Mouse (Mus musculus): ENCODE results near the gene Rab35. TPM values are rescaled to one million over a fixed set of nuclear protein-coding genes. Genes with fewer than 3 reads are reported as not detected.

Gene Rab35
- 100 to 1,000 TPM in 1 of 2 experiments, 10 to 100 TPM in 1; 96.7 to 106 TPM for total RNA-seq (2021)

- intact Hi-C loops (cut with DNase I): no loop called here
- DNase-seq (ENCODE audit: low spot score in 2 of 2): peak; percentile 88 to 94
These were observed at the start of gene Rab35 for GRCm38 (mm10) chr5:115631505-115632357. TSS of gene Rab35 (plus strand) at chr5:115631908.

- intact Hi-C loops (cut with DNase I): no loop called here
- no peak for DNase-seq (ENCODE audit: low spot score in 2 of 2)
These were observed 46.1 kb upstream of the Rab35 start for GRCm38 (mm10) chr5:115585616-115586015.

GRCm38 (mm10) chr5:115586166-115586565, 45.5 kb upstream of the Rab35 start:
- intact Hi-C loops (cut with DNase I): no loop called here
- DNase-seq (ENCODE audit: low spot score in 2 of 2): no peak

GRCm38 (mm10) chr5:115586780-115587179, 44.9 kb upstream of the Rab35 start:
- no peak for DNase-seq (ENCODE audit: low spot score in 2 of 2)
- intact Hi-C loops (cut with DNase I): no loop called here

DNA sequence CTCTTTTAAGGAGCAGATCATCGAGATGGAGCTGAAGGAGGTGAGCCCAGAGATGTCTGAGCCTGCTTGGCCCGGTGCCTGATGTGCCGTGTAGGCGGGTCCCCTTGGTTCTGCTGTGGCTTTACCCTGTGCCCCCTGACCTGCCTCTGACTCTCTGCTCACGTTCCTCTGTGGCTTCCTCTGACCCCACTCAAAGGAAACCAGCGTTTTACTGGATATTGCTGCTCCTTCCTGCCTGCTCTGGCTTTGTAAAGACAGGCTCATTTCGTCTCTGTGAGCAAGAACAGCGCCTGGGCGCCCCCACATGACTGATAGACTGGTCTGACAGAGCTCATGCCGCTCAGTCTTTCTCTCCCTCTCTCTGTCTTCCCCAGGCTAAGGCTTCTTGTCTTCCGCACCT, 40.7 kb upstream of the Rab35 start:
- DNase-seq (ENCODE audit: low spot score in 2 of 2): no peak
- intact Hi-C loops (cut with DNase I): no loop called here

GRCm38 (mm10) chr5:115591506-115591905, 40.2 kb upstream of the Rab35 start:
- intact Hi-C loops (cut with DNase I): no loop called here
- no peak for DNase-seq (ENCODE audit: low spot score in 2 of 2)

GRCm38 (mm10) chr5:115603561-115603960, 28.1 kb upstream of the Rab35 start:
- intact Hi-C loops (cut with DNase I): no loop called here
- no peak for DNase-seq (ENCODE audit: low spot score in 2 of 2)

DNA sequence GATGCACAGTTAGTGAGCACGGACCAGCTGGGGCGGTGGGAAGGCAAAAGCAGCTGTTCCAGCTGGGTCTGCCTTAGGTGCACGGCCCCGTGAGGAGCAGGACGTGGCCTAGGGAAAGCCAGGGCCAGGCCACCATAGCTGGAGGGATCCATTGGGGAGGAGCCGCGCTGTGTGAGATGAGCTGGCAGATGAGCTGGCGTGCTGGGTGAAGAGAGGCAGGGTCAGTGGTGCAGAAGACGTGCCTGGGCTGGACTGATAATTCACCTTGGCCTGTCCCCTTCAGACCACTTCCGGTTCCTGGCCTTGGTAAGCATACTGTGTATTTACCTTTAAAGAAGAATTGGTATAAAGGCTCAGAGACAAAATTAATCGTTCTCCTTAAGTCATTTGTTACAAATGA, 20.1 kb upstream of the Rab35 start:
- intact Hi-C loops (cut with DNase I): no loop called here
- no peak for DNase-seq (ENCODE audit: low spot score in 2 of 2)

GRCm38 (mm10) chr5:115613332-115613731, 18.4 kb upstream of the Rab35 start:
- intact Hi-C loops (cut with DNase I): no loop called here
- DNase-seq (ENCODE audit: low spot score in 2 of 2): peak in 1 of 2 experiments; percentile 35

GRCm38 (mm10) chr5:115614948-115615347, 16.8 kb upstream of the Rab35 start:
- no peak for DNase-seq (ENCODE audit: low spot score in 2 of 2)
- intact Hi-C loops (cut with DNase I): no loop called here

- DNase-seq (ENCODE audit: low spot score in 2 of 2): no peak
- intact Hi-C loops (cut with DNase I): no loop called here
These were observed 12.0 kb upstream of the Rab35 start for GRCm38 (mm10) chr5:115619690-115620089.

- intact Hi-C loops (cut with DNase I): no loop called here
- no peak for DNase-seq (ENCODE audit: low spot score in 2 of 2)
These were observed 9.0 kb upstream of the Rab35 start for GRCm38 (mm10) chr5:115622686-115623085.

DNA sequence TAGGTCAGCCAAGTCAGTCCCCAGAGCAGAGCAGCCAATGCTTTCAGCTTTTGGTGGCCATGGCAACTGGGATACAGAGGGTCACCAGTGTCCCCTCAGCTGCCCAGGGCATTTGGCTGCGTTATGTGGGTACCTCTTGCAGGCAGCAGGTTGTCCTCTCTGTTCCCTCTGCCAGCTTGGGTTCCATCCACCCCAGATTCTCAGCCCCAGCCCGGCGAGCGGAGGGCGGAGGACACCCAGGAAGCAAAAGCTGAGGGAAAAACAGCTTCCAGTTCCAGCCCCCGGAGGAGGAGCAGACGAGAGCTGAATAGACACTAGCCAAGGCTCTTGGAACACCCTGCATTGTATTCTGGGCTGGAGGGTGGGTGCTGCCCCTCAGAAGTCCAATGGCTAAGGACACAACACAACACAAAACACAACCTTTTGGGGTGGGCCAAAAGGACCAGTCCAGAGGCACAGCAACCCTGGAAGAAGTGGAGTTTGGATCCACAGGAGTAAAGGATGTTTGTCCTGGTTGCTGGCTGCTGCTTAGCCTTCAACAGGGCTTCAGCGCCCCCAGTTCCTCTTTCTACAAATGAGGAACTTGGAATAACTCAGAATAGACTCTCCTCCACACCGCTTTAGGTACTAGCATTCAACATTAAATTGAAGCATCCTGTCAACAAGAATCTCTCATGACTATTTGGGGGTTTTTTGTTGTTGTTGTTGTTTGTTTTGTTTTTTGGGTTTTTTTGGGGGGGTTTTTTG, 7.8 kb upstream of the Rab35 start:
- DNase-seq (ENCODE audit: low spot score in 2 of 2): peak in 1 of 2 experiments; percentile 58

DNA sequence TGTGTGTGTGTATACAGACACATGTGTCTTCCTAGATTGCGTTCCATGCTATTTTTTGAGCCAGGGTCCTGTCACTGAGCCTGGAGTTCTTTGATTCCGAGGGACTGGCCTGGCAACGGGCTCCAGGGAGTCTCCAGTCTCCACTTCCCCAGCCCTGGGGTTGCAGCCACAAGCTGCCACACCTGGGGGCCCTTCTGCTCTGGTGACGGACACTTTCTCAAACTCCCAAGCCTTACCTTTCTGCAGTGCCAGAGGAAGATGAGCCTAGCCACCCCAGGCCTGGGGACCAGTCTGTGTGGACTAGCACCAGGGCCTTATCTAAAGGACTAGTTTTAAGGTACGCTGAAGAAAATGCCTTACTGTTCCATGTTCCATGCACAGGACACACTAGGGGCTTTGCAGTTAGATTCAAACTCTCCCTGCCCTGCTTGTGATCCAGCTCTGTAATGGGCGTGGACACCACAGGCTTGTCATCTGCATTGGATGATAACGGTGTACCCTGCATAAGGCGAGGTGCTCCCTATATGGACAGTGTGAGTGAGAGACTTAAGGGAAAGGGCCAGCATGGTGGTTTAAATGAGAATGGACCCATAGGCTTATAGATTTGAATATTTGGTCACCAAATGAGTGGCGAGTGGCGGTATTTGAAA, 5.3 kb upstream of the Rab35 start:
- intact Hi-C loops (cut with DNase I): no loop called here

More for the DNA sequence above, 7.8 kb upstream of the Rab35 start:
- intact Hi-C loops (cut with DNase I): no loop called here

GRCm38 (mm10) chr5:115628083-115628482, 3.6 kb upstream of the Rab35 start:
- intact Hi-C loops (cut with DNase I): no loop called here
- no peak for DNase-seq (ENCODE audit: low spot score in 2 of 2)

More for the DNA sequence above, 5.3 kb upstream of the Rab35 start:
- no peak for DNase-seq (ENCODE audit: low spot score in 2 of 2)

- intact Hi-C loops (cut with DNase I): no loop called here
- DNase-seq (ENCODE audit: low spot score in 2 of 2): no peak
These were observed 2.0 kb upstream of the Rab35 start for GRCm38 (mm10) chr5:115629672-115630071.

- DNase-seq (ENCODE audit: low spot score in 2 of 2): no peak
- intact Hi-C loops (cut with DNase I): no loop called here
These were observed 1.4 kb upstream of the Rab35 start for GRCm38 (mm10) chr5:115630291-115630690.

GRCm38 (mm10) chr5:115632358-115632714, 628 bp downstream of the Rab35 start:
- intact Hi-C loops (cut with DNase I): no loop called here
- no peak for DNase-seq (ENCODE audit: low spot score in 2 of 2)

DNA sequence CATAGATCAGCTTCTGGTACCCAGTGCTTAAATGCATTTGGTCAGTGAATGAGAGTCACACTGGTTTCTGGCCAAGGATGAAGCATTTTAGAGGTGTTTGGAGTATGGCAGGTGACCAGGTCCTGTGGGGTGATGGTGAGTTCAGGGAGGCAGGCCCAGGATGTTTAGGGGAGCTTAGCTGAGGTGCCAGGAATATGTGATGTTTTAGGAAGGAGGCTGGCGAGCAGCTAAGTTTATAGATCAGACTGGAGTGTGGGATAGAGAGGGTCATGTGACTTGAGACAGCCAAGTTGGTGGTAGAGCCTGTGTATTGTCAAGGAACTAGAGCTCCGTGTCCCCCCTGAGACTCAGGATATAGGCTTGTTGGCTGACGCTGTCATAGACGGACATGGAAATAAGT, 1.4 kb downstream of the Rab35 start:
- intact Hi-C loops (cut with DNase I): no loop called here

GRCm38 (mm10) chr5:115634046-115634445, 2.3 kb downstream of the Rab35 start:
- intact Hi-C loops (cut with DNase I): no loop called here
- DNase-seq (ENCODE audit: low spot score in 2 of 2): no peak

More for the DNA sequence above, 1.4 kb downstream of the Rab35 start:
- DNase-seq (ENCODE audit: low spot score in 2 of 2): no peak
